Mouse (Mus musculus): ENCODE results near the gene Gtsf1l. TPM values are rescaled to one million over a fixed set of nuclear protein-coding genes. Genes with fewer than 3 reads are reported as not detected.

The Gtsf1l gene
- polyA plus RNA-seq, 1 experiment from 2014 or later = not detected

DNA sequence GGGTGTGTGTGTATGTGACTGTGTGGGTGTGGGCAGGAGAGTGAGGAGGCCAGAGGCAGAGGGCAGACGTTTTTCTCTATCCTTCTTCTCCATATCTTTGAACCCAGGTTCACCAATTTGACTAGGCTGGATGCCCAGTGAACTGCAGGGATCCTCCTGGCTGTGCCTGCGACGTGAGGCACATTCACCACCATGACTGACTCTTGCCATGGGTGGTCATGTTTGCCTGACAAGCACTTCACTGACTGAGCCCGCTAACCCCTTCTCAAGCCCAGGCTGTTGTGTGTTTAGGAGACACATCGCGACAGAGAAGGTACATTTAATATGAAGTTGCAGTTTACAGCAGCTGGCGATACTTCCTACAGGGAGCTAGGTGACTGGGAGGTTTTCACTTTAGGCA lies 14.6 kb upstream of the Gtsf1l start:
- WGBS (ENCODE audit: missing documents) = 70% methylated on average over 7 of the region's 7 CpGs
- Histone ChIP-seq H3K27ac (no peak overlapping the region), H3K4me3 (ENCODE audit: inconsistent target) (no peak overlapping the region)

DNA sequence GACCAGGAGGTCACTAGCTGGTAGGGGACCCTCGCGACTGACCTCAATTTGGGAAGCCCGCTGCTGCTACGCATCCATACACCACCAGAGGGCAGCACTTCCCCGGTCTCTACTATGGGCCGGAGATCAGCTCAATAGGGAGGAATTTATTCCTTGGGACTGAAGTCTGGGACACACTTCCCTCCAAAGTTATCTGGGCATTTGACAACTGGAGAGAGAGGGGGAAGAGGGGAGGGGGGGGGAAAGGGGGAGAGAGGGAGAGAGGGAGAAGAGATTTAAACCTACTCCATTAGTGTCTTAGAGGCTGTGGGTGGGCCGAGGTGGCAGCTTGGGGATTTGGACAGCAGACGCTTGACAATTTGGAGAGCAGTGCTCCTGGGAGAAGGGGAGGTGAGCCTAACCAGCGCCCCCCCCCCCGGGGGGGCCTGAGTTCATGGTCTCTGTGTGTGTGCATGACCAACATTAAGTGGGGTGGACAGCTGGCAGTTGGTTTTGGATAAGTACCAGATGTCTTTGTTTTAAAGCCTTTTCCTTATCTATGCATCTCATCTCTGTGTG lies 14.1 kb upstream of the Gtsf1l start:
- no peak overlapping the region for H3K4me3 ChIP-seq (ENCODE audit: inconsistent target)
- H3K36me3 ChIP-seq (ENCODE audit: inconsistent target) = no peaks in the 10 kb centered on the region
- H3K27ac ChIP-seq = no peak overlapping the region
- 17% methylated on average over 10 of the region's 10 CpGs for WGBS (ENCODE audit: missing documents)
- no peaks in the 10 kb centered on the region for H3K79me2 ChIP-seq (ENCODE audit: inconsistent target)

More for the DNA sequence above, 14.6 kb upstream of the Gtsf1l start:
- no peaks in the 10 kb centered on the region for H3K36me3 ChIP-seq (ENCODE audit: inconsistent target)
- no peaks in the 10 kb centered on the region for H3K79me2 ChIP-seq (ENCODE audit: inconsistent target)

- Histone ChIP-seq H3K4me3 (ENCODE audit: inconsistent target) (no peak overlapping the region), H3K36me3 (ENCODE audit: inconsistent target) (no peaks in the 10 kb centered on the region), H3K27ac (no peak overlapping the region), H3K79me2 (ENCODE audit: inconsistent target) (no peaks in the 10 kb centered on the region)
- WGBS (ENCODE audit: missing documents) = 12% methylated on average over 5 of the region's 5 CpGs
These were observed 12.9 kb upstream of the Gtsf1l start for GRCm38 (mm10) chr2:163100551-163100950.

DNA sequence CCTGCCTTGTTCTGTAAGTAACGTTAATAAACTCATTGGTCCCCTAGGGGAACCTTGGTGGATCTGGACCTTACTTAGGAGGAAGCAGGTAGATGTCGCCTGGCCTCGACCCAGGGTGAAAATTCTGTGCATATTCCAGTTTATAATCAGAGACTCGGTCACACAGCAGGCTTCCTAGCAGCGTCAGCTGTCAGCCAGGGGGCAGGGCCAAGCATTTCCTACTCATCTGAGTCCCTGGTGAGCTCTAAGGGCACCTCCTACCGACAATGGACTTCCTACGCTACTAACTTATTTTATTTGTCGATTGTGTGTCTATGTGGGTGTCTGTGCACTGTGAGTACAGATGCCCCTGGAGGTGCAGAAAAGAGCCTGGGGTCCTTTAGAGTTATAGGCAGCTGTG lies 12.3 kb upstream of the Gtsf1l start:
- Histone ChIP-seq H3K27ac (no peak overlapping the region), H3K36me3 (ENCODE audit: inconsistent target) (no peaks in the 10 kb centered on the region), H3K79me2 (ENCODE audit: inconsistent target) (no peaks in the 10 kb centered on the region), H3K4me3 (ENCODE audit: inconsistent target) (no peak overlapping the region)
- WGBS (ENCODE audit: missing documents) = 23% methylated on average over 8 of the region's 8 CpGs

DNA sequence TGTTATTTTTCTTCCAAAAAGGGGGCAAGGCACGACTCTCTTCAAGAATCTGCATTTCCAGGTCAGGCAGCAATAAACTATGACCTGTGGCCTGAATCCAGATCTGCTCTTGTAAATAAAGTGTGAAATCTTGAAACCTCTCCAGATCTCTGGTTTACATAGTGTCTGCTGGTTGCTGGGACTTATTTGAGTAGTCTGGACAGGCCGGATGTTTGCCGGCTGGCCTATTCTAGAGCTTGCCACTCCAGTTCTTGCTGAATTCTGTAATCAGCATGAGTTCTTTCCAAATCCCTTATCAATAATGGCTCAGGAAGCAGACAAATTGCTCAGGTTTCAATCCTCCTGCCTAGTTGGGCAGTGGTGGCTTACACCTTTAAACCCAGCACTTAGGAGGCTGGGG lies 8.1 kb upstream of the Gtsf1l start:
- Histone ChIP-seq H3K27ac (no peak overlapping the region), H3K36me3 (ENCODE audit: inconsistent target) (no peaks in the 10 kb centered on the region), H3K79me2 (ENCODE audit: inconsistent target) (no peaks in the 10 kb centered on the region), H3K4me3 (ENCODE audit: inconsistent target) (no peak overlapping the region)
- 98% methylated on average over 3 of the region's 3 CpGs for WGBS (ENCODE audit: missing documents)

DNA sequence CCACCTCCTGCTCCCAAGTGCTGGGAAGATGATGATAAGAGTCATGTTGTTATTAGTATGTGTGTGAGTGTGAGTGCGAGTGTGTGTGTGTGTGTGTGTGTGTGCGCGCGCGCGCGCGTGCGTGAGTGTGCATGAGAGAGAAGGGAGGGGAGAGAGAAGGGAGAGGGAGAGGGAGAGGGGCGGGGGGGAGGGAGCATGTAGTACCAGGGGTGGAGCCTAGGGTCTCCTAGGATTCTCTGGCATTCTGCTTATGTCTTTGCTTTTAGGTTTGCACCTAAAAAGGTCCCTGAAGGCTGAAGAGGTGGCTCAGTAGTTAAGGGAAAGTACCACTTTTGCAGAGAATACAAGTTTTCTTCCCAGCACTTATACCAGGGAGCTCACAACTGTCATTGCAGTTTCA lies 7.3 kb upstream of the Gtsf1l start:
- Histone ChIP-seq H3K36me3 (ENCODE audit: inconsistent target) (no peaks in the 10 kb centered on the region), H3K27ac (no peak overlapping the region), H3K4me3 (ENCODE audit: inconsistent target) (no peak overlapping the region), H3K79me2 (ENCODE audit: inconsistent target) (no peaks in the 10 kb centered on the region)
- 94% methylated on average over 10 of the region's 10 CpGs for WGBS (ENCODE audit: missing documents)

GRCm38 (mm10) chr2:163089475-163090123 lies 1.9 kb upstream of the Gtsf1l start:
- no peak overlapping the region for H3K4me3 ChIP-seq (ENCODE audit: inconsistent target)
- H3K79me2 ChIP-seq (ENCODE audit: inconsistent target) = no peaks in the 10 kb centered on the region
- H3K27ac ChIP-seq = no peak overlapping the region
- WGBS (ENCODE audit: missing documents) = 77% methylated on average over 5 of the region's 5 CpGs
- H3K36me3 ChIP-seq (ENCODE audit: inconsistent target) = no peaks in the 10 kb centered on the region

DNA sequence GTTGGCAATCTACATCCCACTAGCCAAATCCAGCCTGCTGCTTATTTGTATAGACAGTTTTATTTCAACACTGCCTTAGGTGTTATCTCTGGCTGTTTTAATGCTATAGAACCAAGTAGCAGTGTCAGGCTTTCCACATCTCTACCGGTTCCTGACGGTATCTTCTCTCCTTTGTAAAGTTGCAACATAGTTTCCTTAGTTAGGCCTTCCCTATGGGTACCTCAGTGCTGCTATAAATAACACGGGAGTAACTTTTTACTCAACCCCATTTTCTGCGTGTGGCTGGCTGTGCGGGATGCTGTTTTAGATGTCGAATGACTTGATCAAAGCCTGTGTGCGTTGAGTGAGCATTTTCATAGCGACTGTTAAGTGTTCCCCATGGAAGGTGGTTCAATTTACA lies 1.1 kb downstream of the Gtsf1l start:
- 28% methylated on average over 8 of the region's 8 CpGs for WGBS (ENCODE audit: missing documents)
- H3K79me2 ChIP-seq (ENCODE audit: inconsistent target) = no peaks in the 10 kb centered on the region
- H3K36me3 ChIP-seq (ENCODE audit: inconsistent target) = no peaks in the 10 kb centered on the region
- H3K27ac ChIP-seq = no peak overlapping the region
- no peak overlapping the region for H3K4me3 ChIP-seq (ENCODE audit: inconsistent target)

- no peaks in the 10 kb centered on the region for H3K36me3 ChIP-seq (ENCODE audit: inconsistent target)
- 91% methylated on average over 6 of the region's 6 CpGs for WGBS (ENCODE audit: missing documents)
- no peaks in the 10 kb centered on the region for H3K79me2 ChIP-seq (ENCODE audit: inconsistent target)
- H3K27ac ChIP-seq = no peak overlapping the region
- no peak overlapping the region for H3K4me3 ChIP-seq (ENCODE audit: inconsistent target)
These were observed 2.6 kb downstream of the Gtsf1l start for GRCm38 (mm10) chr2:163085047-163085446.

- no peaks in the 10 kb centered on the region for H3K36me3 ChIP-seq (ENCODE audit: inconsistent target)
- H3K4me3 ChIP-seq (ENCODE audit: inconsistent target) = no peak overlapping the region
- H3K79me2 ChIP-seq (ENCODE audit: inconsistent target) = no peaks in the 10 kb centered on the region
- 97% methylated on average over 3 of the region's 3 CpGs for WGBS (ENCODE audit: missing documents)
- H3K27ac ChIP-seq = no peak overlapping the region
These were observed 3.1 kb downstream of the Gtsf1l start for GRCm38 (mm10) chr2:163084519-163084918.

DNA sequence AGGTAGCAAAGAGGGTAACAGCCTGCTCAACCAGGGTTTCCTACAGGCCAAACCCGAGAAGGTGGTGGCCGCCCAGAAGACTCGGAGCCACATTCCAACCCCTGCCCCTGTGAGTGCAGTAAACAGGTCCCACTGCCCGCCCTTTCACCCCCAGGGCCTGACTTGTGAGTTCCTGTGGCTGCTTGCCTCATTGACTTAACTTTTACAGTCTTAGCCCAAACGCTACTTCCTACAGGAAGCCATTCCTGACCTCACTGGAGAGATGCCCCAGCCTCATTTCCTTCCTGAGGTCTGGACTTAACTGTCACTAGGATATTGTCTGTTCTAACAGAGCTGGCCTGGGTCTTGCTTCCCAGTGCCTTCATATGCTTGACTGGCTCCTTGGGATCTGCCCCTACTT lies 5.1 kb downstream of the Gtsf1l start:
- H3K27ac ChIP-seq = no peak overlapping the region
- no peak overlapping the region for H3K4me3 ChIP-seq (ENCODE audit: inconsistent target)
- no peaks in the 10 kb centered on the region for H3K79me2 ChIP-seq (ENCODE audit: inconsistent target)
- H3K36me3 ChIP-seq (ENCODE audit: inconsistent target) = no peaks in the 10 kb centered on the region
- WGBS (ENCODE audit: missing documents) = 13% methylated on average over 5 of the region's 5 CpGs

- Histone ChIP-seq H3K27ac (no peak overlapping the region), H3K79me2 (ENCODE audit: inconsistent target) (no peaks in the 10 kb centered on the region), H3K4me3 (ENCODE audit: inconsistent target) (no peak overlapping the region), H3K36me3 (ENCODE audit: inconsistent target) (no peaks in the 10 kb centered on the region)
- 88% methylated on average over 4 of the region's 4 CpGs for WGBS (ENCODE audit: missing documents)
These were observed 8.6 kb downstream of the Gtsf1l start for GRCm38 (mm10) chr2:163079041-163079440.

- Histone ChIP-seq H3K27ac (no peak overlapping the region), H3K79me2 (ENCODE audit: inconsistent target) (no peaks in the 10 kb centered on the region), H3K4me3 (ENCODE audit: inconsistent target) (no peak overlapping the region), H3K36me3 (ENCODE audit: inconsistent target) (no peaks in the 10 kb centered on the region)
- whole genome bisulfite sequencing (ENCODE audit: missing documents) = 92% methylated on average over 3 of the region's 3 CpGs
These were observed 12.4 kb downstream of the Gtsf1l start for GRCm38 (mm10) chr2:163075234-163075633.

- Histone ChIP-seq H3K79me2 (ENCODE audit: inconsistent target) (no peaks in the 10 kb centered on the region), H3K27ac (no peak overlapping the region), H3K36me3 (ENCODE audit: inconsistent target) (no peaks in the 10 kb centered on the region), H3K4me3 (ENCODE audit: inconsistent target) (no peak overlapping the region)
- WGBS (ENCODE audit: missing documents) = 96% methylated on average over 9 of the region's 12 CpGs
These were observed 12.8 kb downstream of the Gtsf1l start for GRCm38 (mm10) chr2:163074808-163075207.

DNA sequence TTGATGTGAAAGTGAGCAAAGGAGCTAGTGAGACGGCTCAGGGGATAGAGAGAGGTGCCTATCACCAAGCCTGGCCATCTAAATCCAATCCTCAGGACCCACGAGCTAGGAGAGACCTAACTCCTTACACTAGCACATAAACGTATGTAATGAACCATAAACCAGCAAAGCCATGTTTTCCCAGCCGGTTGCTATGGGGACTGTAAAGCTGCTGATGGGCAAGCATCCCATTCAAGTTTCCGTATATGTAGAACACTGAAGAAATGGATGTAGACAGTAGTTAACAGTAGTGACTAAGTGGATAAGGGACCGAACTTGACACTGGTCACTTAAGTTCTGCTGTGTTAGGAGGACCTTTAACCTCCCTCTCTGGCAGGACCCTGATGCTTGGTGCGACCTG lies 13.6 kb downstream of the Gtsf1l start:
- WGBS (ENCODE audit: missing documents) = 94% methylated on average over 7 of the region's 7 CpGs
- Histone ChIP-seq H3K4me3 (ENCODE audit: inconsistent target) (no peak overlapping the region), H3K79me2 (ENCODE audit: inconsistent target) (no peaks in the 10 kb centered on the region), H3K36me3 (ENCODE audit: inconsistent target) (no peaks in the 10 kb centered on the region), H3K27ac (no peak overlapping the region)
